8 mouse cellular contexts compared by ENCODE assay signal in the genomic region with DNA sequence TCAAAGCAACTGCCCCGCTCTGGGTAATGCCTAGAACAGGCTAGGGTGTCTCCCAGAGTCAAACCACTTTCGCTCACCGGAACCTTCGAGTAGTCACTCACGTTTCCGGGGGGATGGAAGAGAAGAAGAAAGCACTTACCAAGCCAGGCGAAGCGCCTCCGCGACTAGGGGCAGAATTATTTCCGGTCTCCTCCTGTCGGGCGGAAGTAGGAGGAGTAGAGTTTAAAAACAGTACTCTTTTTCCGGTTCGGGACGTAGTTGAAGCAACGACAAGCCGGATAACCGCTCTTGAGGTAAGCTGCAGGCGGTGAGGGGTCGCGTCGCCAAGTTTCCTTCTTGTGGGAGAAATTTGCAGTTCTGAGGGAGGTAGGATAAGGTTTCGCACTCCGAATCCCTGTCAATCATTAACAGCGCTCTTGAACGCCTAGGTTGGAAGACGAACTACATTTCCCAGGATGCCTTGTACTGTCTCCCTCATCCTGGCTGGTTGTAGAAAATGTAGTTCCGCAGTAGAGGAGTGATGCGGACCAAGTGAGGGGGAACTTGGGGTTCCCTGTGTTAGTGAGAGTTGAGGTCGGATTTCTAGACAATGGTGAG. TPM values are rescaled to one million over a fixed set of nuclear protein-coding genes. Genes with fewer than 3 reads are reported as not detected.
A peak's percentile ranks its signal among the peaks of the same experiment; 100 is the strongest.
DNase-seq lines count a peak whose midpoint lies in the region; ATAC-seq and TF ChIP-seq lines count a peak whose summit lies in the region.

Nosip (plus strand) TSS at position 191 of the 597 bp plus-strand sequence.
Prrg2 (minus strand) TSS at position 439 of the 597 bp plus-strand sequence.

- TF ChIP-seq RAD21 in MEL (IDR thresholded peaks at IDR 0.05; ENCODE audit: low read depth, low read length), result no peak

- no peaks in the 10 kb centered on the region for H3K27me3 ChIP-seq in MEL (ENCODE audit: control insufficient read depth in 1 of 2, insufficient read depth in 2 of 2, low read length in 2 of 2)
- no peaks in the 10 kb centered on the region for H3K27me3 ChIP-seq in cerebellum, adult 2 months (ENCODE audit: control insufficient read depth, insufficient read depth, low read length)
- H3K27me3 ChIP-seq in forebrain, postnatal 0 days (ENCODE audit: insufficient read depth, low read length), result no peaks in the 10 kb centered on the region
- H3K27me3 ChIP-seq in lung, embryonic 15.5 days, result no peaks in the 10 kb centered on the region

- peak; percentile 58 to 96; a peak in 3 of 4 replicates for TF ChIP-seq POLR2A in MEL (IDR thresholded peaks at IDR 0.05; ENCODE audit: control insufficient read depth in 1 of 2, insufficient read depth in 1 of 2, low read depth in 1 of 2, low read length in 2 of 2, poor library complexity in 1 of 2)
- TF ChIP-seq POLR2A in cerebellum, adult 2 months (IDR thresholded peaks at IDR 0.05; ENCODE audit: borderline replicate concordance, insufficient read depth, low read length), result peak; percentile 27; the same call in 1 of the 2 replicates

- peaks cover 31% of the 10 kb centered on the region for H3K79me2 ChIP-seq in MEL (ENCODE audit: control insufficient read depth, insufficient read depth, low read length, poor library complexity)

- under 1% methylated on average over 31 of the region's 31 CpGs for WGBS in cerebellum, adult 2 months
- 2% methylated on average over 31 of the region's 31 CpGs for WGBS in forebrain, postnatal 0 days
- WGBS in lung, embryonic 15.5 days, result under 1% methylated on average over 31 of the region's 31 CpGs

- peak within 1 kb of the TSS; percentile 73 to 79 for H3K4me3 ChIP-seq in MEL (ENCODE audit: control insufficient read depth in 1 of 2, insufficient read depth in 1 of 2, low read depth in 2 of 2, low read length in 2 of 2)
- H3K4me3 ChIP-seq in cerebellum, adult 2 months (replicated peaks; ENCODE audit: insufficient read depth, low read depth, low read length), result peak within 1 kb of the TSS; percentile 93
- peak within 1 kb of the TSS; percentile 56 for H3K4me3 ChIP-seq in forebrain, postnatal 0 days (ENCODE audit: low read depth, low read length)
- H3K4me3 ChIP-seq in lung, embryonic 15.5 days, result peak within 1 kb of the TSS; percentile 81

- no peak for TF ChIP-seq CTCF in MEL (IDR thresholded peaks at IDR 0.05 in 2 of 3, conservative IDR thresholded peaks at IDR 0.05 in 1 of 3; ENCODE audit: control insufficient read depth in 1 of 3, insufficient read depth in 1 of 3, low read depth in 2 of 3, low read length in 3 of 3, poor library complexity in 1 of 3, severe bottlenecking in 1 of 3)
- no peak for TF ChIP-seq CTCF in cerebellum, adult 2 months (IDR thresholded peaks at IDR 0.05; ENCODE audit: borderline replicate concordance, insufficient read depth, low read depth, low read length)
- TF ChIP-seq CTCF in forebrain, postnatal 0 days (IDR thresholded peaks at IDR 0.05; ENCODE audit: low read depth), result peak; percentile 33

- peak in 1 of 2 experiments; percentile 44; a peak in 1 of 4 replicates for TF ChIP-seq EP300 in MEL (IDR thresholded peaks at IDR 0.05; ENCODE audit: low read depth in 1 of 2, low read length in 2 of 2)

- H3K9me3 ChIP-seq in MEL (replicated peaks; ENCODE audit: insufficient read depth, low read length), result no peaks in the 10 kb centered on the region
- no peaks in the 10 kb centered on the region for H3K9me3 ChIP-seq in forebrain, postnatal 0 days (ENCODE audit: low read length)
- no peaks in the 10 kb centered on the region for H3K9me3 ChIP-seq in lung, embryonic 15.5 days

- peak within 1 kb of the TSS; percentile 76 for H3K9ac ChIP-seq in MEL (ENCODE audit: control insufficient read depth, low read depth, low read length, poor library complexity, severe bottlenecking)
- peak within 1 kb of the TSS; percentile 54 for H3K9ac ChIP-seq in forebrain, postnatal 0 days
- H3K9ac ChIP-seq in lung, embryonic 15.5 days, result peak within 1 kb of the TSS; percentile 69

- DNase-seq in MEL (ENCODE audit: low read depth, low spot score), result peak; percentile 100
- peak; percentile 96 for DNase-seq in cerebellum, adult 2 months
- DNase-seq in forebrain, postnatal 0 days, result peak; percentile 98
- DNase-seq in heart, postnatal 4 days, result peak; percentile 96
- peak; percentile 94 to 95 for DNase-seq in layer of hippocampus, adult 8-10 months (ENCODE audit: low spot score in 2 of 2)
- DNase-seq in ovary, adult 18-20 months (ENCODE audit: low spot score), result peak; percentile 92
- peak; percentile 97 for DNase-seq in thymus, postnatal 0 days (ENCODE audit: low spot score)

- H3K4me1 ChIP-seq in MEL (ENCODE audit: control insufficient read depth in 1 of 2, insufficient read depth in 2 of 2, low read length in 2 of 2), result peaks cover 2 to 16% of the 10 kb centered on the region in 2 experiments; a peak in 3 of 4 replicates
- no peaks in the 10 kb centered on the region for H3K4me1 ChIP-seq in cerebellum, adult 2 months (ENCODE audit: control insufficient read depth, insufficient read depth, low read length)
- H3K4me1 ChIP-seq in forebrain, postnatal 0 days (ENCODE audit: insufficient read depth), result peaks cover 13% of the 10 kb centered on the region
- H3K4me1 ChIP-seq in lung, embryonic 15.5 days, result peaks cover 19% of the 10 kb centered on the region

- ATAC-seq in forebrain, postnatal 0 days, result peak; percentile 93
- peak; percentile 87 for ATAC-seq in lung, embryonic 15.5 days (ENCODE audit: borderline replicate concordance, extremely low read depth, low FRiP score, low TSS enrichment)

- H3K27ac ChIP-seq in MEL (ENCODE audit: control insufficient read depth, low read depth, low read length), result peak within 1 kb of the TSS; percentile 87
- H3K27ac ChIP-seq in cerebellum, adult 2 months (ENCODE audit: insufficient read depth, low read length), result peak within 1 kb of the TSS; percentile 89
- peak within 1 kb of the TSS; percentile 93 for H3K27ac ChIP-seq in forebrain, postnatal 0 days (ENCODE audit: low read depth, low read length)
- H3K27ac ChIP-seq in lung, embryonic 15.5 days, result peak within 1 kb of the TSS; percentile 98

- peak within 1 kb of the TSS; percentile 54 for H3K4me2 ChIP-seq in forebrain, postnatal 0 days (ENCODE audit: low read depth)
- H3K4me2 ChIP-seq in lung, embryonic 15.5 days, result peak within 1 kb of the TSS; percentile 66

- peaks cover 0 to 17% of the 10 kb centered on the region in 2 experiments; a peak in 2 of 4 replicates for H3K36me3 ChIP-seq in MEL (ENCODE audit: control insufficient read depth in 1 of 2, insufficient read depth in 2 of 2, low read length in 2 of 2)
- H3K36me3 ChIP-seq in forebrain, postnatal 0 days (ENCODE audit: insufficient read depth), result no peaks in the 10 kb centered on the region
- H3K36me3 ChIP-seq in lung, embryonic 15.5 days, result no peaks in the 10 kb centered on the region

TF ChIP-seq in MEL, 35 proteins besides CTCF, POLR2A, EP300 and RAD21 (continues in another document):
- no peak for TF ChIP-seq GATA1 (IDR thresholded peaks at IDR 0.05; ENCODE audit: low read depth, low read length)
- TF ChIP-seq CHD2 (IDR thresholded peaks at IDR 0.05; ENCODE audit: low read length), result peak; percentile 50; the same call in 1 of the 2 replicates
- peak; percentile 82; the same call in 1 of the 2 replicates for TF ChIP-seq POLR2AphosphoS2 (IDR thresholded peaks at IDR 0.05; ENCODE audit: low read length)
- no peak for TF ChIP-seq ZKSCAN1 (IDR thresholded peaks at IDR 0.05; ENCODE audit: low read depth, low read length)
- TF ChIP-seq MXI1 (IDR thresholded peaks at IDR 0.05; ENCODE audit: low read depth, low read length), result peak; percentile 88
- no peak for TF ChIP-seq MAFK (IDR thresholded peaks at IDR 0.05; ENCODE audit: borderline replicate concordance, low read depth, low read length)
- TF ChIP-seq HCFC1 (IDR thresholded peaks at IDR 0.05; ENCODE audit: low read depth, low read length), result peak; percentile 90
- no peak for TF ChIP-seq JUND (IDR thresholded peaks at IDR 0.05; ENCODE audit: low read depth, low read length)
- TF ChIP-seq TCF12 (IDR thresholded peaks at IDR 0.05; ENCODE audit: low read depth, low read length), result peak; percentile 81
- TF ChIP-seq NRF1 (IDR thresholded peaks at IDR 0.05; ENCODE audit: insufficient read depth, low read depth, low read length, poor library complexity, severe bottlenecking), result 0 out of 2 replicates have a peak, but pooled peaks have one; percentile 18
- no peak for TF ChIP-seq UBTF (IDR thresholded peaks at IDR 0.05; ENCODE audit: borderline replicate concordance, insufficient read depth, low read depth, low read length)
- TF ChIP-seq MYC (IDR thresholded peaks at IDR 0.05; ENCODE audit: low read depth, low read length), result peak; percentile 85
- TF ChIP-seq MAX (IDR thresholded peaks at IDR 0.05; ENCODE audit: low read length), result peak; percentile 69
- TF ChIP-seq USF1 (IDR thresholded peaks at IDR 0.05; ENCODE audit: low read depth, low read length), result peak; percentile 39; the same call in 1 of the 2 replicates
- peak; percentile 58 for TF ChIP-seq MYB (IDR thresholded peaks at IDR 0.05; ENCODE audit: low read depth, low read length)

RNA-seq across cellular contexts. Expression of gene Nosip, which starts in this region (rescaled TPM):
- 49.9 and 50.7 TPM in 2 replicates for total RNA-seq in MEL (2012; rRNA removed)
- polyA plus RNA-seq in MEL (2012; ENCODE audit: insufficient read depth in 1 of 2, insufficient read length in 2 of 2, low read depth in 1 of 2, low replicate concordance in 2 of 2, missing spikeins in 1 of 2), result 10 to 100 TPM in 1 of 2 experiments, not detected in 1; 78.9 TPM
- 106 and 112 TPM in 2 replicates for polyA plus RNA-seq in cerebellum, adult 2 months (2012; rRNA removed)
- total RNA-seq in forebrain, postnatal 0 days (2014; rRNA removed), result 75.2 and 76.4 TPM in 2 replicates
- polyA plus RNA-seq in forebrain, postnatal 0 days (2015; fragmentation: Nextera tagmentation; extraction: Ambion mirVana), result 74.3 and 75.2 TPM in 2 replicates
- total RNA-seq in heart, postnatal 4 days (2021), result 10 to 100 TPM; 31.7 to 34.6 TPM
- 10 to 100 TPM; 42.2 to 53.5 (median 49.8) TPM for total RNA-seq in layer of hippocampus, adult 8-10 months (2022)
- polyA plus RNA-seq in lung, embryonic 15.5 days (2015; fragmentation: Nextera tagmentation; extraction: Ambion mirVana), result 74.9 and 75.1 TPM in 2 replicates
- 84.4 and 86.3 TPM in 2 replicates for polyA plus RNA-seq in thymus, postnatal 0 days (2015; fragmentation: Nextera tagmentation; extraction: Ambion mirVana)

RNA-seq across cellular contexts. Expression of gene Prrg2, which starts in this region (rescaled TPM):
- 7.5 and 7.7 TPM in 2 replicates for total RNA-seq in MEL (2012; rRNA removed)
- polyA plus RNA-seq in MEL (2012; ENCODE audit: insufficient read depth in 1 of 2, insufficient read length in 2 of 2, low read depth in 1 of 2, low replicate concordance in 2 of 2, missing spikeins in 1 of 2), result 10 to 100 TPM in 1 of 2 experiments, not detected in 1; 16.9 TPM
- 23.3 and 23.7 TPM in 2 replicates for polyA plus RNA-seq in cerebellum, adult 2 months (2012; rRNA removed)
- total RNA-seq in forebrain, postnatal 0 days (2014; rRNA removed), result 6.3 and 15.9 TPM in 2 replicates
- polyA plus RNA-seq in forebrain, postnatal 0 days (2015; fragmentation: Nextera tagmentation; extraction: Ambion mirVana), result 14.9 and 15.1 TPM in 2 replicates
- 10 to 100 TPM in 1 of 2 experiments, 1 to 10 TPM in 1; 9.5 to 10.2 TPM for total RNA-seq in heart, postnatal 4 days (2021)
- total RNA-seq in layer of hippocampus, adult 8-10 months (2022), result 1 to 10 TPM; 6.5 to 7.6 (median 6.9) TPM
- 23.1 and 24.2 TPM in 2 replicates for polyA plus RNA-seq in lung, embryonic 15.5 days (2015; fragmentation: Nextera tagmentation; extraction: Ambion mirVana)
- polyA plus RNA-seq in thymus, postnatal 0 days (2015; fragmentation: Nextera tagmentation; extraction: Ambion mirVana), result 9.9 and 10.0 TPM in 2 replicates

Comparison
In these comparisons a context has a peak if more than half of its experiments do, and no peak if none do; other contexts are left out.
1. Peak in every context shown above with its lines: DNase-seq, ATAC-seq, H3K4me3 ChIP-seq and H3K27ac ChIP-seq.